Mouse (Mus musculus) liver, embryonic 14.5 days (tissue): ENCODE measurements at regions not wholly inside any gene's neighbourhood (a gene's known extent, or its start where the extent isn't known, plus 50 kb on each side); places are given as distances from the start of the nearest gene placed in this dataset.

Source experiments
- CTCF ChIP-seq: IDR thresholded peaks from 2 replicates; pipeline ENCODE4 v1.5.1; 2016; ENCODE audit warnings: antibody characterized with exemption, low read depth, control low read depth
- EP300 ChIP-seq: IDR thresholded peaks from 2 replicates; pipeline ENCODE4 v1.6.1; 2016; ENCODE audit warnings: antibody characterized with exemption, low read depth

GRCm38 (mm10) chr15:51206773-51207172 is 2677.9 kb upstream of the Gm7489 start:
- no peak for TF ChIP-seq CTCF
- TF ChIP-seq EP300, result no peak
